Mouse (Mus musculus) ES-Bruce4 (cell line): ENCODE measurements at regions not wholly inside any gene's neighbourhood (a gene's known extent, or its start where the extent isn't known, plus 50 kb on each side); places are given as distances from the start of the nearest gene placed in this dataset.

Source experiments
- CTCF ChIP-seq: IDR thresholded peaks from one replicate; pipeline ENCODE4 v1.8.1; 2011; ENCODE audit warnings: low read depth, low read length
- EP300 ChIP-seq: IDR thresholded peaks from 2 replicates; pipeline ENCODE4 v1.6.1; 2011; ENCODE audit warnings: low read depth, low read length; ENCODE audit not compliant: insufficient read depth
- POLR2A ChIP-seq: IDR thresholded peaks from one replicate; pipeline ENCODE4 v1.8.1; 2011; ENCODE audit warnings: low read length; ENCODE audit not compliant: insufficient read depth

DNA sequence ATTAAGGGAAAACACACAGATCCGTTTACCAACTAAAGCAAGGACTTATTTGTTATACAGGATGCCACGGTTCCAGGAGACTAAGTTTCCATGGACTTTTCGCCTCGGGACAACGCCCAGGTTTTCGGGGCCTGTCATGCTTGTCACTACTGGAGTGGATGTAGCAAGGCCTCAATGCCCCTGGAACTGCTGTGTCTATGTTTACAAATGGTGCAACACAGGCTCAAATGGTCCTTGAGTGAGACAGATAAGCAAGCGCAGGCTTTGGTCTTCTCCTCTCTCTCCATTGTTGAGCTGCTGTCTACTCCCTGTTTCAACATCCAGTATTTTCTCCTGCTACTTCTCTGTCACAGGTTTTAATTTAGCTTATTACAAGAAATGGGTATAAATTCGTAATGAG, 202.1 kb upstream of the Mmadhc start:
- TF ChIP-seq POLR2A (no peak), CTCF (no peak), EP300 (no peak)
